Mouse (Mus musculus) MEL (cell line): ENCODE results near the gene Crb1.

Source experiments
- BHLHE40 ChIP-seq: IDR thresholded peaks from 2 replicates; pipeline ENCODE4 v1.6.1; 2012; ENCODE audit warnings: low read depth, mild to moderate bottlenecking, inconsistent platforms, low read length, improper control_type of control experiment, borderline replicate concordance
- CTCF ChIP-seq, 3 experiments: IDR thresholded peaks in 2 of 3; conservative IDR thresholded peaks in 1 of 3; 2 replicates each; pipeline ENCODE4 v1.5.1; 2011 to 2012; ENCODE audit warnings: low read length in 3 of 3, low read depth in 2 of 3, mild to moderate bottlenecking in 2 of 3, improper control_type of control experiment in 1 of 3, inconsistent platforms in 1 of 3, mixed read lengths in 1 of 3, moderate library complexity in 1 of 3; ENCODE audit not compliant: control insufficient read depth in 1 of 3, insufficient read depth in 1 of 3, poor library complexity in 1 of 3, severe bottlenecking in 1 of 3
- EP300 ChIP-seq, 2 experiments: IDR thresholded peaks; 2 replicates each; pipeline ENCODE4 v1.6.1; 2011; ENCODE audit warnings: improper control_type of control experiment in 2 of 2, low read length in 2 of 2, low read depth in 1 of 2, mild to moderate bottlenecking in 1 of 2
- MXI1 ChIP-seq: IDR thresholded peaks from 2 replicates; pipeline ENCODE4 v1.6.1; 2011; ENCODE audit warnings: mild to moderate bottlenecking, low read depth, low read length, improper control_type of control experiment
- MYC ChIP-seq: IDR thresholded peaks from 2 replicates; pipeline ENCODE4 v1.6.1; 2011; ENCODE audit warnings: low read depth, mild to moderate bottlenecking, low read length, improper control_type of control experiment, moderate library complexity
- POLR2A ChIP-seq, 2 experiments: IDR thresholded peaks; 2 replicates each; pipeline ENCODE4 v1.6.1; 2011 to 2012; ENCODE audit warnings: low read length in 2 of 2, mild to moderate bottlenecking in 2 of 2, control low read depth in 1 of 2, improper control_type of control experiment in 1 of 2, low read depth in 1 of 2, moderate library complexity in 1 of 2; ENCODE audit not compliant: control insufficient read depth in 1 of 2, insufficient read depth in 1 of 2, poor library complexity in 1 of 2
- SMC3 ChIP-seq: IDR thresholded peaks from 2 replicates; pipeline ENCODE4 v1.6.1; 2011; ENCODE audit warnings: low read depth, low read length, improper control_type of control experiment
- TAL1 ChIP-seq: IDR thresholded peaks from 2 replicates; pipeline ENCODE4 v1.6.1; 2012; ENCODE audit warnings: mild to moderate bottlenecking, inconsistent platforms, low read length, moderate library complexity, mixed read lengths
- TCF12 ChIP-seq: IDR thresholded peaks from 2 replicates; pipeline ENCODE4 v1.6.1; 2014; ENCODE audit warnings: low read depth, mild to moderate bottlenecking, inconsistent platforms, low read length, improper control_type of control experiment, moderate library complexity
- ZNF384 ChIP-seq: IDR thresholded peaks from 2 replicates; pipeline ENCODE4 v1.6.1; 2012; ENCODE audit warnings: low read depth, mild to moderate bottlenecking, inconsistent platforms, low read length, improper control_type of control experiment

DNA sequence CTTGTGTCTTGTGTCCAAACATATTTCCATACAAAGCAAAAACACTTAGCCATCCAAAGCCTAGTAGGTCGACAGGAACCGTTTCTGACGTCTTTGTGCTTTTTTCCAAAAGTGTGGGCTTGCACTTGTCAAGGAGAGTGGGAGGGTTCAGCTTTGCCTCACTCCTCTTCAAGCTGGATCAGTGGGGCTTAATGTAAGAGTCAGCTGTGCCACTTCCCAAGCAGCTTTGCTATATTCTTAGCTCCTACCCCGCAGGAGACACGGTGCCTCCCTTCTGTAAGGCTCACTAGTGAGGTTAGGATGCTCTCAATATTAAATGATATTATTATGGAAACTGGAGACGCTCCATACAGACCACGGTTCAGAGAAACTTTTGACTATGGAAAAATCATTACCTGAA is 121.3 kb downstream of the Crb1 start:
- TF ChIP-seq EP300 (IDR thresholded peaks at IDR 0.05; ENCODE audit: low read depth in 1 of 2, low read length in 2 of 2) (no peak), MXI1 (no peak), ZNF384 (no peak), TAL1 (no peak), TCF12 (no peak), POLR2A (IDR thresholded peaks at IDR 0.05; ENCODE audit: control insufficient read depth in 1 of 2, insufficient read depth in 1 of 2, low read depth in 1 of 2, low read length in 2 of 2, poor library complexity in 1 of 2) (no peak), BHLHE40 (no peak), CTCF (IDR thresholded peaks at IDR 0.05 in 2 of 3, conservative IDR thresholded peaks at IDR 0.05 in 1 of 3; ENCODE audit: control insufficient read depth in 1 of 3, insufficient read depth in 1 of 3, low read depth in 2 of 3, low read length in 3 of 3, poor library complexity in 1 of 3, severe bottlenecking in 1 of 3) (no peak), SMC3 (no peak), MYC (no peak)
